Mouse (Mus musculus) small intestine, adult 2 months (tissue): Measurements from ENCODE around the gene Traip.

Experiments used
- CTCF ChIP-seq: fragments of 200-500 bp; IDR thresholded peaks from 2 replicates; pipeline ENCODE4 v1.5.1; 2012; ENCODE audit warnings: low read depth, mild to moderate bottlenecking, control low read depth, inconsistent platforms, low read length, moderate library complexity, mixed read lengths; ENCODE audit not compliant: insufficient replicate concordance, insufficient read length; ENCODE audit errors: extremely low read depth
- POLR2A ChIP-seq: fragments of 200-500 bp; IDR thresholded peaks from 2 replicates; pipeline ENCODE4 v1.6.1; 2012; ENCODE audit warnings: low read depth, mild to moderate bottlenecking, control low read depth, inconsistent platforms, low read length, moderate library complexity

DNA sequence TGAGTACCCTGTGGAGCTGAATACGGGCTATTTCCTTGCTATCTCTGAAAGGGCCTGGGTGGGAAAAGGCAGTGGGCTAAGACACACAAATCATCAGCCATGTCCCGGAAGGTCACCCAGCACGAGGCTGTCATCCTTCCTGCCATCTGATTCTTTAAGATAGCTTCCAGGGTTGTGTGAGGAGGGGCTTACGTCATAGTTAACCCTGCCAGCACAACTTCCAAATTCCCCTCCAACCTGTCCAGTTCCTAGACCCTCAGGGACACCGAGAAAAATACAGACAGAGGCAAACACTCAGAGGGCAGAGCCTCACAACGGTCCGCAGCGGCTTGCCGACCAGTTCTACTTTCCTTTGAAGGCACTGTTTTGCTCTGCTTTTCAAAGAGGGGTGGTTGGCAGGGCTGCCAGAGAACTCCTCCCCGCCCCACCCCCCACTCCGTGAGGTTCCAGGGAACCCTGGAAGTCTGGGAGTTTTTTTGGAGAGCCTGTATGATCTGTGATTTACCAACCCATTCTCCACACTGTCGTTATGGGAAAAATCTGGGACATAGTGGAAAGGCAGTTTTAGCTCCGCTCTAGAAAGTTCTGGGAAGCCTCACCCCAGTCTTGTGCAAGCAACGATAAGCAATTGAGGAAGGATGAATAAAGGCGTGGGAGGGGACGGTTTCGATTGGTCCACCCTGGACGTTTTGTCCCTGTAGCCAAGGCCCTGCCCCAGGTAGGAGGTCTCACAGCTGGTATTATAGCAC lies 41.4 kb upstream of the Traip start:
- no peak for TF ChIP-seq CTCF
- TF ChIP-seq POLR2A: peak; percentile 19; the same call in 1 of the 2 replicates
